Mouse (Mus musculus) liver, adult 2 months (tissue): ENCODE results near the gene Zan.

Source experiments
- CTCF ChIP-seq: fragments of 200-500 bp; IDR thresholded peaks from 2 replicates; pipeline ENCODE4 v1.5.1; 2011; ENCODE audit warnings: low read depth, low read length, control low read depth
- POLR2A ChIP-seq: fragments of 200-500 bp; IDR thresholded peaks from 2 replicates; pipeline ENCODE4 v1.6.1; 2011; ENCODE audit warnings: low read length, control low read depth; ENCODE audit not compliant: insufficient read depth; ENCODE audit errors: extremely low read depth

DNA sequence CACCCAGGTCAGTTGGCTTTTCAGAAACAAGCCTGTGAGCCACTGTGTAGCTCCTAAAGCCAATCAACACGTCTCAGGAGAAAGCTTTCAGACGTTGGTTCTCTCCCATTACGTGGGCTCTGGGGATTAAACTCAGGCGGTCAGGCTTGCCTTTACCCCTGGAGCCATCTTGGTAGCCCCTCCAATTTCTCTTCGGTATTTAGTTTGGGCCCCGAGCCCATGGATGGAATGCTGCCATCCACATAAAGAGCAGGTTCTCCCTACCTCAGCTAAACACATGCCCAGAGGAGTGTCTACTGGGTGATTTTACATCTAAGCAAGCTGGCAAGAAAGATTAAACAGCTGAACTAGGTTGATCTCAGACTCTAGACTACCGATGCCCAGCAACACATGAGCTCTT lies 23.3 kb upstream of the Zan start:
- TF ChIP-seq CTCF (no peak), POLR2A (no peak)
